Mouse (Mus musculus) heart, postnatal 0 days (tissue): ENCODE results near the gene Ambra1. TPM values are rescaled to one million over a fixed set of nuclear protein-coding genes. Genes with fewer than 3 reads are reported as not detected.

ENCODE experiments used
- ATAC-seq: fragments of 200-750 bp; cut with Nextera tagmentation; 2 replicates; pipeline ENCODE4 v1.8.0; 2017; ENCODE audit warnings: low read depth, moderate number of reproducible peaks, moderate library complexity; ENCODE audit not compliant: insufficient read depth
- DNase-seq: peaks from one replicate; pipeline ENCODE4 v3.0.0-alpha.2; 2016; ENCODE audit warnings: low spot score
- H3K27ac ChIP-seq: fragments of 300-500 bp; sonication (generic); 2 replicates; pipeline ENCODE4 v1.5.1; 2014; ENCODE audit warnings: low read depth, mild to moderate bottlenecking
- H3K27me3 ChIP-seq: fragments of 300-500 bp; sonication (generic); 2 replicates; pipeline ENCODE4 v1.6.1; 2014; ENCODE audit warnings: low read length, mixed read lengths; ENCODE audit not compliant: control insufficient read depth, insufficient read depth
- H3K36me3 ChIP-seq: fragments of 300-500 bp; sonication (generic); replicated peaks from 2 replicates; pipeline ENCODE4 v1.6.1; 2014; ENCODE audit warnings: low read length, mixed read lengths; ENCODE audit not compliant: control insufficient read depth, insufficient read depth
- H3K4me1 ChIP-seq: fragments of 300-500 bp; sonication (generic); 2 replicates; pipeline ENCODE4 v1.6.1; 2014; ENCODE audit warnings: antibody characterized with exemption; ENCODE audit not compliant: control insufficient read depth, insufficient read depth
- H3K4me2 ChIP-seq: fragments of 300-500 bp; sonication (generic); 2 replicates; pipeline ENCODE4 v1.6.1; 2014; ENCODE audit warnings: low read depth, mild to moderate bottlenecking, low read length, moderate library complexity
- H3K4me3 ChIP-seq: fragments of 300-500 bp; sonication (generic); 2 replicates; pipeline ENCODE4 v1.5.1; 2014; ENCODE audit warnings: low read depth, low read length
- H3K9ac ChIP-seq: fragments of 300-500 bp; sonication (generic); replicated peaks from 2 replicates; pipeline ENCODE4 v1.6.1; 2014; ENCODE audit warnings: low read depth, low read length, mixed read lengths
- H3K9me3 ChIP-seq: fragments of 300-500 bp; sonication (generic); replicated peaks from 2 replicates; pipeline ENCODE4 v1.6.1; 2016; ENCODE audit warnings: low read length; ENCODE audit not compliant: control insufficient read depth
- CTCF ChIP-seq: IDR thresholded peaks from 2 replicates; pipeline ENCODE4 v1.5.1; 2016; ENCODE audit warnings: antibody characterized with exemption, control low read depth, low read depth
- EP300 ChIP-seq: IDR thresholded peaks from 2 replicates; pipeline ENCODE4 v1.6.1; 2016; ENCODE audit warnings: antibody characterized with exemption, low read depth
- WGBS: fragments of 180-500 bp; shearing (Covaris S2); extraction: QIAGEN DNeasy Blood & Tissue Kit; methylation state at CpG from one replicate; pipeline ENCODE4 v1.1.7; 2014; 5-methylcytosine and 5-hydroxymethylcytosine counted together
- microRNA-seq: library from miRNA; unstranded; fragments of <30 nt; microRNA quantifications from one replicate; pipeline ENCODE4, GENCODE M21; 2016
- polyA plus RNA-seq: library from polyadenylated mRNA; unstranded; fragments of >200 nt; fragmentation: Nextera tagmentation; extraction: Ambion mirVana; gene quantifications from 2 replicates; pipeline ENCODE4 v1.2.1, GENCODE M21; 2015
- total RNA-seq: library from RNA; depleted of rRNA; stranded (reverse); fragments of >200 nt; gene quantifications from 2 replicates; pipeline ENCODE4 v1.2.3, GENCODE M21; 2014; ENCODE audit warnings: low replicate concordance; rRNA removed

The Ambra1 gene
- total and polyA plus RNA-seq, 2 experiments from 2014 or later: 5.5 to 14.8 TPM

DNA sequence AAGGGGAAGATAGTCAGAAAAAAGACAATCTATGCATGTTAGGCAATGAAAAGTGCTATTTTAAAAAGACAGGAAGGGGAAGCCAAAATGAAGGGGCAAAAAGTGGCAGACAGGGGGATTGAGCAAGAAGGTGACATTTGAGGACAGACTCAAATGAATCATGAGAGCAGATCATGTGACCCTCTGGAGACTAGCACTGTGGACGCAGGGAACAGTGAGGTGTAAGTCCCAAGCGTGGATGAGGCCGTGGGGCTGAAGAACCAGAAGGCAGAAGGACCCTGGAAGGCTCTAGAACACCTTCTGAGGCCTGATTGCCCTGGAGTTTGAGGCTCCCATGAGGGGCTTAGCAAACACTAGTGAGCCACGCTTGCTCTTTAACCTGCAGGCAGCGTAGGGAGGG lies 236.4 kb downstream of the Ambra1 start:
- Histone ChIP-seq H3K27me3 (no peaks in the 10 kb centered on the region), H3K36me3 (no peaks in the 10 kb centered on the region), H3K4me2 (no peak overlapping the region), H3K9me3 (no peaks in the 10 kb centered on the region), H3K27ac (no peak overlapping the region; the same call in 1 of the 2 replicates), H3K4me1 (peaks cover 40% of the 10 kb centered on the region; the same call in 1 of the 2 replicates), H3K9ac (no peak overlapping the region), H3K4me3 (no peak overlapping the region)
- 90% methylated on average over 5 of the region's 5 CpGs for WGBS
- ATAC-seq: no peak
- TF ChIP-seq EP300: no peak
- no peak for TF ChIP-seq CTCF
- DNase-seq: no peak

DNA sequence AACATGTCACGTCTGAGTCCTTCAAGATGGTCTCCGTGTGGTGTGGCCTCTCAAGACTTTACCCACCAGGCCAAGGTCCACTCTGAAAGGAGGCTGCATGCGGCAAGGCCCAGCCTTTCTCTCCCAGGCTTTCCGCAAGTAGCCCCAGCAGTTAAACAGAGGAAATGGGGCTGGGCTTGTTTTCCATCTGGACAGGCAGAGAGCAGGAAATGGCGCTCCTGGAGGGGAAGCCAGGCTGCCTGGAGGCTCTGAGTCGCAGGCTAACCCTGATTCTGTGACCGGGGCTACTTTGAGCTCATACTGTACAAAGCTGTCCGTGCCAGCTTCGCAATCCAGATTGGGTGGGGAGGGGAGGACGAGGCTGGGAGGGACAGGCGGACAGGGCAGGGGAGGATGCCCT lies 238.0 kb downstream of the Ambra1 start:
- 47% methylated on average over 11 of the region's 11 CpGs for WGBS
- H3K4me3 ChIP-seq: no peak overlapping the region
- no peaks in the 10 kb centered on the region for H3K36me3 ChIP-seq
- peak; percentile 91 for TF ChIP-seq EP300
- TF ChIP-seq CTCF: no peak
- ATAC-seq (no peak), DNase-seq (peak; percentile 60)
- no peaks in the 10 kb centered on the region for H3K9me3 ChIP-seq
- H3K9ac ChIP-seq: no peak overlapping the region
- H3K27me3 ChIP-seq: no peaks in the 10 kb centered on the region
- H3K27ac ChIP-seq: peak overlapping the region; percentile 90
- H3K4me2 ChIP-seq: no peak overlapping the region
- H3K4me1 ChIP-seq: peaks cover 36% of the 10 kb centered on the region; the same call in 1 of the 2 replicates

Small RNA genes within 50 kb of the gene (microRNA-seq; reads per million reads assigned to microRNA genes)
- not detected for gene Mir6999

Other genes starting within 250 kb of the Ambra1 start
- gene Ckap5, start 203.4 kb upstream of the Ambra1 start, total RNA-seq: 39.7 and 58.5 TPM in 2 replicates
- 36.8 and 41.2 TPM in 2 replicates for gene Ckap5, start 203.4 kb upstream of the Ambra1 start, polyA plus RNA-seq
- gene F2, start 93.7 kb upstream of the Ambra1 start, total RNA-seq: 0.08 and 1.1 TPM in 2 replicates
- 0.12 TPM in 1 of 2 replicates, not detected in the other for gene F2, start 93.7 kb upstream of the Ambra1 start, polyA plus RNA-seq
- 11.1 and 17.4 TPM in 2 replicates for gene Zfp408, start 80.3 kb upstream of the Ambra1 start, total RNA-seq
- gene Zfp408, start 80.3 kb upstream of the Ambra1 start, polyA plus RNA-seq: 3.6 and 4.0 TPM in 2 replicates
- 85.7 and 109 TPM in 2 replicates for gene Arhgap1, start 80.3 kb upstream of the Ambra1 start, total RNA-seq
- 73.9 and 76.5 TPM in 2 replicates for gene Arhgap1, start 80.3 kb upstream of the Ambra1 start, polyA plus RNA-seq
- 18.2 and 30.6 TPM in 2 replicates for gene Atg13, start 19.6 kb upstream of the Ambra1 start, total RNA-seq
- gene Atg13, start 19.6 kb upstream of the Ambra1 start, polyA plus RNA-seq: 19.8 and 21.2 TPM in 2 replicates
- gene Harbi1, start 19.3 kb upstream of the Ambra1 start, total RNA-seq: 6.3 and 27.6 TPM in 2 replicates
- gene Harbi1, start 19.3 kb upstream of the Ambra1 start, polyA plus RNA-seq: 10.0 and 11.1 TPM in 2 replicates
- 0.27 TPM in 1 of 2 replicates, not detected in the other for gene Chrm4, start 197.1 kb downstream of the Ambra1 start, total RNA-seq
- not detected in 2 replicates for gene Chrm4, start 197.1 kb downstream of the Ambra1 start, polyA plus RNA-seq
- 18.5 and 48.2 TPM in 2 replicates for gene Mdk, start 202.2 kb downstream of the Ambra1 start, total RNA-seq
- gene Mdk, start 202.2 kb downstream of the Ambra1 start, polyA plus RNA-seq: 100 and 119 TPM in 2 replicates
- not detected in 2 replicates for gene Gm9821, start 215.6 kb downstream of the Ambra1 start, total RNA-seq
- gene Gm9821, start 215.6 kb downstream of the Ambra1 start, polyA plus RNA-seq: 0.89 and 0.93 TPM in 2 replicates
- gene Dgkz, start 245.7 kb downstream of the Ambra1 start, total RNA-seq: 77.0 and 77.9 TPM in 2 replicates
- 24.0 and 26.2 TPM in 2 replicates for gene Dgkz, start 245.7 kb downstream of the Ambra1 start, polyA plus RNA-seq